Mouse (Mus musculus) left cerebral cortex, postnatal 4 days (tissue): ENCODE measurements at regions not wholly inside any gene's neighbourhood (a gene's known extent, or its start where the extent isn't known, plus 50 kb on each side); places are given as distances from the start of the nearest gene placed in this dataset.

Experiments used
- DNase-seq: peaks from one replicate; pipeline ENCODE4 v3.0.0-alpha.2; 2022
- intact Hi-C: fragments of 180-260 bp; cut with DNase I; formaldehyde crosslinking; loops from one replicate; pipeline ENCODE4 v1.15.1; 2025

DNA sequence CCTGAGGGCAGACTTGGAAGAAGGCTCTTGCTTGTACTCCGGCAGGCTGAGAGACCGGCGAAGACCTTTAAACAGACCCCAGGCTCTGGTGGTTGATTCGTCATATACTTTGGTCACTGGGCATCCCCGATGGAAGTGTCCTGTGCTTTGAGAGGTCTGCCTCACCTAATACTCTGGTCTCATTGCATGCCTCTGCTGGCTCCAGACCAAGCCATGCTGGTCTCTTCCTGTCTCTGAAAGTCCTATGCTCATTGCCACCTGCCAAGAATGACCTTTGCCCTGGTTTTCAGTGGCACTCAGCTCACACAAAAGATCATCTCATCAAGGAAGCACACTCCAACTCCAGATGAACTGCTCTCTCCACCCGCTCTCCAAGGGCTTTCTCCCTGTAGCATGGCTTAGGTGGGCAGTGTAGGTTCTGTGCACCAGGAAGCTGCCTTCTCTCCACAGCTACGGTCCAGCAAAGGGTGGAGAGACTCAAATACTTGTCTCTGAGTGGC is 126.0 kb upstream of the Rcn1 start:
- DNase-seq, result peak; percentile 46
- intact Hi-C loops, result no loop called here

DNA sequence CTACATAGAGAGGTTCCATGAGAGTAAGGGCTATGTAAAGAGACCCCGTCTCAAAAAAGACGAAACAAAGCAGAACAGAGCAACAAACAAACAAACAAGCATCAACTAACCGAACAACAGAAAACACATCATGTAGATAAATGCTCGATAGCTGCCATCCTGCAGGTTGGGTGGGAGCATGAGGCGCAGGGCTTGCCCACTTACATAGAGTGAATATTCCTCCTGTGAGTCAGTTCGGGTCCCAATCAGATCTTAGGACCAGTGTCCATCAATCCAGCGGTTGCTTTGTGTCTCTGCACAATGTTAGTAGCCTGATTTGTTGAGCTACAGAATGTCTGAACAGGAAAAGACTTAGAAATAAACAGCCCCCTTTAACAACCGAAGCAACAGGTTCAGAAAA is 129.4 kb upstream of the Rcn1 start:
- intact Hi-C loops, result no loop called here
- no peak for DNase-seq

DNA sequence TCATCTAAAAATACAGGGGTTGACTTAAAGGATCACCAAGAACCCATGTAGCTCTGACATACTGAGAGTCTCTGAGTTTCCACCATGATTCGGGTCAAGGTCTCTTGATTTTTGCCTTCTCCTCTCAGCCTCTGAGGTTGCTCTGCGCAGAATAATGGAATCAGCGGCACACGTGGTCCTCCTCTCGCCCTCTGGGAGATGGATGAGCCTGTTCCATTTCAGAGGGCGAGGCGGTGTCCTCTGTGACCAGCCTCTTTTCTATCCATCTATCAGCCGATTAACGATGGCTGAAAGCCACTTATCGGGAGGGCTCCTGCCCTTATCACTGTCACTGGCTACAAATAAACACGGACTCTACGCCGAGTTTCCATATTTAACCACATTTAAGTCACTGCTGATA is 124.6 kb upstream of the Pax6 start:
- no peak for DNase-seq
- intact Hi-C loops, result no loop called here

DNA sequence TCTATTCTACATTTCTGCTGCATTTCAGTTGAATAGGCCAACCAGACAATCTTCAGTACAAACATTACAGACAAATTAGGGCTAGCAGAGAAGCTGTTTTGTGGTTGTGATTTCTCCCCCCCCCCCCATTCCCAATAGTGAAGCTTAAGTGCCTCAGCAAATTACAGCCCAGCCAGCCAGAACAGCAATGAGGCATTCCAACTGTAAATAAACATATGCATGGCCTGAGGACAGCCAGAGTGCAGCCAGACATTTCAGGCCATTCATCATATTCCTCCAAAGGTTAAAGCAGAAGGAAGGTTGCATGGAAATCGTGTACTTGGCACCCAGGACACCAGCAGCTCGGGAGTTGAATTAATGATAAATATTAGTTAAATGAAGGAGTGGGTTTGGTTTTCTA is 116.6 kb upstream of the Pax6 start:
- DNase-seq, result no peak
- intact Hi-C loops, result no loop called here

DNA sequence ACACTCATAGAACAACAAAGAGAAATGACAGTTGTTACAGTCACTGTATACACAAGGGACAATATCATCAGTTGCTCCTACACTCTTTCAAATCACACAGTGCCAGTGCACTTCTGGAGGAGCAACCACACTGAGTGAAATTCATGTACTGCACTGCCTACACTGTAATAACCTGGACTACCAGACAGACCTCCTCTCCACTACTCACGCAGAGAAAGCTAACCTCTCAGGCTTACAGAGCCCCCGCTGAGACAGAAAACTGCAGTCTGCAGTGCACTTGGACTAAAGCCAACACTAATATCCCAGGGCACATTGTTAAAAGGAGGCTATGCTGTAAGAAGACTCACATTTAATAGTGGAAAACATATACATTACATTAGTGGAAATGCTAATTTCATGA is 81.9 kb upstream of the Pax6 start:
- intact Hi-C loops, result no loop called here
- no peak for DNase-seq

DNA sequence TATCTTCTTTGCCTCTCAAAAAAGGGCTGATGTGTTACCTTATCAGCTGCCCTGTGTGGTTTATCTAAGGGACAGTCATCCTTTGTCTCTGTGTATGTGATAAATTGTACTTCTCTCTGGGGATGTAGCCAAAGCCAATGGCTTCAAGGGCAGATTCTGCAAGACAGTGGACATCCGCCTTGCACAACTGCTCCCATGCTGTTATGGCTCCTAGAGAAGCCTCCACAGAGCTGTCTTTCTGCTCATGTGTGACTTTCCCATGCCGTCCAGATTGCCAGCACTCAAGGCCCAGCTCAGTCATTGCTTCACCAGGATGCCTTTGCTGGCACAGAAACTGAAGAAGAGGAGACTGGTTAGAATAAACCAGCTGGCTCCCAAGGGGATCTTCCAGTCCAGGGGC is 74.6 kb upstream of the Pax6 start:
- intact Hi-C loops, result no loop called here
- no peak for DNase-seq

DNA sequence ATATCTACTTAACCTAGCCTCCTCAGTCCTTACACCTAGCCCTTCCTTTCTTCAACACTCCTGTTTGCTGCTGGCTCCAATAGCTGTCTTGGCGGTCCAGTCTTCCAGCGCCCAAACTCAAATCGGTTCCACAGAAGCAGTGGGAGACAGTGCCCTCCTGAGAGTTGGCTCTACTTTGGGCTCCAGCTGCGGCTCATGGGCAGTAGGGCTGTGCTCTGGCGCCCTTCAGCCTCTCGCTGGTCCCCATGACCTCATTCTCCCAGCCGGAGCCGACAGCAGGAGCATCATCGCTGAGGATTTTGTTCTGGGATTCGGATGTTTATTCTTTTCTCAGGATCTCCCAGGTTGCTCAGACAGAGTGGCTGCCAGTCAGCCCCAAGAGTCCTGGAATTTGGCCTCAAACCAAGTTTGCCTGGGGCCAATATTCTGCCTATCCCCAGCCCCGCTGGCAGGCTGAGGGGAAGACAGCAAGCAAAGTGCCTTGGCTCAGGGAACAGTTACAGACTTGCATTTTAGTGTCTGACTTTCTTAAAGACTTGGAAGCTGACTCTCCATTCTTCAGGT is 64.1 kb upstream of the Pax6 start:
- DNase-seq, result peak; percentile 85
- intact Hi-C loops, result no loop called here

DNA sequence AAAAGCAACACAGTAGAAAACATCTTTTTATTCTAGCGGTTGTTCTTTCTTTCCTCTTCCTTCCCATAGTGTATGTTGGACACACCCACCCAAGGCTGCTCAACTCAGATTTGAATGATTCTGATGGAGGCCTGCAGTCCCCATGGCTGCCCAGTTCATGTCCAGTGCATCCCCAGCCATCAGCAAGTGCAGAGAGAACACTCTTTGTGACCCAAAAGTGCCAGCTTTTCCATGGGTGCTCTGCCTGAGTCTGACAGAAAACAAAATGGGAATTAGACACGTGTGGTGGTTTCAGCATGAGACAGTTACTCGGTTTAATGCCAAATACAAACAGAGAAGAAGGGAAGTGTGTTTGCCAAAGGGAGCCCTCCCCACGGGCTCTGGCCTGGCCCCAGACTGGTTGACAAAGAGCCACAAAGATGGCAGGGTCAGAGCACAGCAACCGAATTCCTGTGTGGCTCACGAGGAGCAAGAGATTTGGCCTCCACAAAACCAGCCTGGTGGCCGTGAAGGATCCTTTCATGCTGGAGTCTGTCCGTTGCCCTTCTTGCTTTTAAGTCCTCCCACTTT is 60.6 kb upstream of the Pax6 start:
- peak; percentile 90 for DNase-seq
- intact Hi-C loops, result no loop called here

DNA sequence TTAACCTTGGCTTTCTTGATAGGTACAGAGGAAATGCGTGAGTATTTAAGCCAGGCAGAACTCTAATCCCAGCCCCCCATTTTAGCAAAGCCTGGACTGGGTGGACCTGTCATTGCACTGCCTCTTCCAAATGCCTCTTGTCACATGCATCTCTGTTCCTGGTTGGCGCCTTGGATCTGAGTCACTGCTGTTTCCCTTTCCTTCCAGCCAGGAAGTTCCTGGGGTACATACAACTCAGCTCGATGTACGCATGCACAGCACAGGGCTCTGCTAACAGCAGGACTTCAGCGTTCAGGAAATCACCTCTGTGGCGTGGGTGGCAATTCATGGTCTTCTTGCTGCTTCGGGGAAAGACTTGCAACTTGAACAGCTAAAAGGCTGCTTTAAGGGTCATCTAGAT is 59.9 kb upstream of the Pax6 start:
- intact Hi-C loops, result no loop called here
- peak; percentile 44 for DNase-seq

DNA sequence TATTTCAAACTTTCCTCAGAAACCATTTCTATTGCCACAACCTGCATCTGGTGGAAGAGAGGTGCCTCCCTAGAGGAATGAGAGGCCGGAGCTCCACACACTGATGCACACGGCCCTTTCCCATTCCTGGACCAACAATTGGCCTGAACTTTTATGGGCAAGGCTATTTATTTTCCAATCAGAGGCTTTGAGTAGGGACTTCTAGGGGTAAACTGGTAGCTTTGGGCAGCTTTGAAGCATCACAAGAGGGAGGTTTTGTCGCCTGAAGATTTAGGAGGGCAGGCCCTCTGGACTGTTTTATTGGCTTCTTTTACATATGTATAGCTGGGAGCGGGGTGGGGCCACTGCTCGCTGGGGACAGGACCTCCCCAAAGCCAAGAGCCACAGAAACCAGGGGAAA is 57.7 kb upstream of the Pax6 start:
- DNase-seq, result no peak
- intact Hi-C loops, result no loop called here

DNA sequence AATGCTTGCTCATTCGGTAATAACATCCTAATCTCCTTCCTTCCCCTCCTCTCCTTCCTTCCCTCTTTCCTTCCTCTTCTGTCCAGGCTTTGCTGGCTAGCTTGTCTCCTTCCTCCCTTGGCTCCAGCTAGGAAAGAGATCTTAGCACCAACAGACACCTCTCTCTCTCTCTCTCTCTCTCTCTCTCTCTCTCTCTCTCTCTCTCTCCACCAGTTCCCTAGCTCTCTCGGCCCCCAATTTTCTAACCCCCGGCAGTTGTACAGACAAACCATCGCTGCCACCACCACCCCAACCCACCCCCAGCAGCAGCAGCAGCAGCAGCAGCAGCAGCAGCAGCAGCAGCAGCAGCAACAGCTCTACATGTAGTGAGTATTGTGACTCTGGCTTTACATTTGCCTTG is 57.0 kb upstream of the Pax6 start:
- intact Hi-C loops, result no loop called here
- DNase-seq, result no peak

DNA sequence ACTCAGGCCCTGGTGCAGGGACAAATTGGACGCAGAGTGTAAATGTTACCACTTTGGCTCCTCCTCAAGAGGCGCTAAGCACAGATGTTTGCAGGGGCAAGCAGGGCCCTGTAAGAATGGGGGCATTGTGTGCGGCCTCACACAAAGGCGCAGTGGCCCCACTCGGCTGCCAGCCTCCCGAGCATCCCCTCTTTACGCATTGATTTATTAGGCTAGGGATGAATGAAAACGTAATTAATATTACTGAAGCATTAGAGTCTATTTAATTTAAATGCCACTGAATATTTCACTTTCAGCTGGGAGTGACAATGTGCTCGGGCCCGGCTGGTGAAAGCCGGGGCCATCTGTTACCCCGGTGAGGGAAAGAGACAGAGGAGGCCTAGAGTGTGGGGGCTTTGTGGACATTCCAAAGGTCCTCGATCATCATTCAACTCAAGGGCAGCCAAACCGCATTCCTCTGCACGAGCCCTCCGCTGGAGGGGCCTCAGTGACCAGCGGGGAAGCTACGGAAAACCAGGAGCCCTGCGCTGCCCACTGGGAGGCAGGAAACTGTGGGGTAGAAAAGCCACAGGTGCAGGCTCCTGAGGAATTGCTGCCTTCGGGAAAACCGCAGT is 56.5 kb upstream of the Pax6 start:
- DNase-seq, result peak; percentile 28
- intact Hi-C loops, result no loop called here

DNA sequence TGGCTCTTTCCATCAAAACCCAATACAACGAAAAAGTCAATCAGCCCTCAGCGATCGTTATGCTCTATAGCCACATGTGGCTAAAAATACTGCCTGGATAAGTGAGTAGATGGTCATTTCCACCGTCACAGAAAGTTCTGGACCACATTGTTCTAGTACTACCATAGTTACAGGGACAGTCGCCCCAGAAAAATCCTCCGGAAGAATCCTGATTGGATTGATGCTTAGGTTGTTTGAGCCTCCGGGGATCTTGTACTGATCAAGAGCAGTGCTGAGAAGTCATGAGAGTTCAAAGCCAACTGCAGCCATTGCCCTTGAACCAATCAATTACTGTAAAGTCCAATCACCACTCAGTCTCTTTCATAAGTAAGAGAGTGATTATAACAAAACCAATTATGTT is 56.0 kb upstream of the Pax6 start:
- intact Hi-C loops, result no loop called here
- no peak for DNase-seq

DNA sequence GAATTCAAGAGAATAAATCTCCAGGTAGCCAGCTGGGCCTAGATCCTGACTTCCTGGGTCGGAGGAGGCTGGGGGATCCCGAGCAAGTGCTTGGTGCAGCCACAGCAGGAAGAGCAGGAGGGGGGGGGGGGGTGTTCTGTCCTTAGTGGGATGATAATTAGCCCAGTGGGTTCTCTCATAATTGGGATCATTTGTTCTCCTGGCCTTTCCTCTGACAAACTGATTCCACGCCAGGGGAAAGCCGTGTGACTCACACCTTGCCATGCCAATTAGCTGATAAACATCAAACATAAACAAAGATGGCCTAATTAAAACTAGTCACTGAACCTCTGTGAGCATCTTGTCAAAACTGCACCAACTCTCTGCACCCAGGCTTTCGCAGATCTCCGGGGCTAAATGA is 55.5 kb upstream of the Pax6 start:
- no peak for DNase-seq
- intact Hi-C loops, result no loop called here

DNA sequence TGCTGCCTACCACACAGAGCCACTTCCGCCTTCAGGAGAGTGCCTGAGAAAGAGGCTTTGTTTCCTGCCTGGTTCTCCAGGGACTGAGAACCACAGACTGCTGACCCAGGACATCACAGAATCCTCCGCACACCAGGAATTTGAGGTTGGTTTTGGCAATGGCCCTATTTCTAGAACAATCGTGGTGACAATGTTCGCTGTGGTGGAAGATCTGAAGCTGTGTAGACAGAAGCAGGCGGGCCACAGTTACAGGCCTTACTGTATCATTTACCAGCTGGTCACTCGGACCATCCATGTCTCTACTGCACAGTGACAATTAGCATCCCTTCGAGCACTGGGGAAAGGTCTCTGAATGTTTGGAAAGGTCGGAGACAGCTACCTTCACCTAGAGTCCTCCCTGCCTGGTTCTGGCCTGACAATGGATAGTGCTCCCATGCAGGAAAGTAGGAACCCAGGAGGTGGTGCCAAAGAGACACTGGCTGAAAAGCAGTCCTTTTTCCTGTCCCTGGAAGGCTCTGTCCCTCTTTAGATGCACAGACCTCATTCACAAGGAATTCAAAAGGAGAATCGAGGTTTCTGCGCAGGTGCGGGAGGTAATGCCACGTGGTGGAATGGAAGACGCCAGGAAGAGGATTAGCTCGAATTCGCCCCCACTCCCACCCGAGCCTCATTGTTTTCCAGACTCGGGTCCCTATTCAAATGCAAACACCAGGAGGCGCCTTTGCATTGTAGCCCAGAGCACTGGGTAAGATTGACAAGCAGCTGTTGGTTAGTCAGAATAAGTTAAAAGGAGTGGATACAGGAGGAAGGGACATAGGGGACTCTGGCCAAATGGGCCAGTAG is 52.6 kb upstream of the Pax6 start:
- intact Hi-C loops, result no loop called here
- peak; percentile 81 for DNase-seq
